Mouse (Mus musculus) urinary bladder, postnatal 25 days (tissue): ENCODE measurements at regions not wholly inside any gene's neighbourhood (a gene's known extent, or its start where the extent isn't known, plus 50 kb on each side); places are given as distances from the start of the nearest gene placed in this dataset.

Experiments used
- DNase-seq: peaks from one replicate; pipeline ENCODE4 v3.0.0; 2022; ENCODE audit warnings: low spot score

DNA sequence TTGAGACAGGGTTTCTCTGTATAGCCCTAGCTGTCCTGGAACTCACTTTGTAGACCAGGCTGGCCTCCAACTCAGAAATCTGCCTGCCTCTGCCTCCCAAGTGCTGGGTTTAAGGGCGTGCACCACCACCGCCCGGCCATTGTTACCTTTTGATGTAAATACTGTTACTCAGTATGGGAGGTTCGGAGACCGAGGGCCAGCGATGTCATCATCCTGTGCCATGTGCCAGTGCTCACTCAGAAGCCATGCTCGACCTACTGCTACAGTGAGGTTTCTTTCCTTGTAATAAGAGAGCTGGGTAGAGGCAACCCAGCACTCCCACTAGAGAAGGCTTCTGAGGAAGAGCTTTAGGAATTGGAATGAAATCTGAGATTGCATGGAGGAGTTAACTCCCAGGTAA lies 191.6 kb upstream of the Tgfbr2 start:
- DNase-seq: no peak

DNA sequence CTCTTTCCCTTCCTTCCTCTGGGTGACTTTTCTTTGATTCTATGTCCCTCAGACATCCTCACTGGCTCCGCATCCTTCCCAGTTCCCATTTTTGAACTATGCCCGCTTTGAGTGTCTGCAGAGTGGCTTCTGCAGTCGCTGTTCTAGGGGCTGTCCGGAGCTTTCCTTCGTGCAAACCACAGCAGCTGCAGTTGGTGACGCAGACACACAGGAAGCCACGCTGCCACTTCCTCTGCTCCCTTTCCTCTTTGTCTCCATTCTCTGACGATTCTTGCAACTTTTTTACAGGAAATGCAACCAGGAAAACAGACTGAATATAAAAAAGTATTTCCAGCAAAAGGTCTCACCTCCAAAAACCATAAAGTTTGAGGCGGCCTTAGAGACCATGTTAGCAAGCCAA lies 191.0 kb upstream of the Tgfbr2 start:
- no peak for DNase-seq

DNA sequence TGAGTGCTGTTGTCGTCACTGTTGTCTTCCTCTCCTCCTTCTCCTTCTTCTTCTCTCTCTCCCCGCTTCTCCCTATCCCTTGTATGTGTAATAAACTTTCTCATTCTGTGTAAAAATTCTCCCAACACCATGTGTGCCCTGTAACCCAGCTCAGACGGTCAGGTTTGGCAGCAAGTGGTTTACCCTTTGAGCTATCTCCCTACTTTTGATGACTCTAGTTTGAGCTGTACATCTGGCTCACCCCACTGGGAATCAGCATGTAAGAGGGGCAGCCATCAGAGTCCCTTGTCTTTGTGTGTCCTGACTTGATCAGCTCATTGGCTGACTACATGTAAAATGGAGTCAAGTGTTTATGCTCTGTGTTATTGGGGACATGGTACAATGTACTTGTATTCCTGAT lies 190.5 kb upstream of the Tgfbr2 start:
- DNase-seq: no peak

DNA sequence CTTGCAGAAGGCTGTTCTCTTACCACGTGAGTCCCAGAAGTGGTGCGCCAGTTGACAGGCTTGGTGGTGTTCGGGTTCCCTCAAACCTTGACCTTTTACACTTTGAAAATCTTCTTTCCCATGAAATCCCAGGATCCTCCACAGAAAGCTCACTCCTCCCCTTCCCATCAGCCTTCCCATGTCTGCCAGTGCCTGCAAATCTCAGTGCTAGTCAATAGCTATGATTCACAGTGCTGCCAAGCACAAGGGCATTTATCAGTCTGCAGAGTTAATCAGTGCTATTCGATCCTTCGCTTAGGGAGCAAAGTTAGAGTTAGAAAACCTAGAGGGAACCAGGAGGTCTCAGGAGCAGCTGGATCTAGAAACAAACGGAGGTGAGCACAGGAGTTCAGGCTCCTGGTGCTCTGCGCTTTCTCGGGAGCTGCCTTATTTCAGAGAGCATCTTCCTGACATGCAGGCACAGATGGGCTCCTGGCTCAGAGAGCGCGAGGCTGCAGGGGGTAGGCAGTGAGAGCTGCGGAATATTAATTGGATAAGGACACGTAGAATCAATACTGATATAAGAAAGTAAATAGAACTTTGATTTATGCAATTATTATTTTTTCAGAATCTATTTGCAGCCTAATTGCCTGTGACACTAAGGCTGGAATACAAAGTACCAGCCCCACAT lies 190.0 kb upstream of the Tgfbr2 start:
- DNase-seq: no peak

DNA sequence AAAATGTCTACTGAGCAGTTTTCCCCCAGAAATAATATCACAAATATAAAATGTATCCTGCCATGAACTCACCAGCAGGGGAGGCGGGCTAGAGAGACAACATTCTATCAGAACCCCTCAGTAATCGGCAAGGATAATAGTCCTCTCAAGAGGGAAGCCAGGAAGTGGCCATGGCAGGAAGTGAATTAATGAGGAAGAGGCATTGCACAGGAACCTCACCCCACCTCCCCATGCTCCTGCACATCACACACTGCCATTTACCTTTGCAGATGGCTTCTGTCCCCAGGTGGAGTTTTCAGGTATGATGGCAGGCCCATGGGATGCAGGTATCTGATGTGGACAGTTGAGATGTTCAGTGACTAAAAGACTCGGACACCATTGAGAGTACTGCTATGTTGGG lies 185.9 kb upstream of the Tgfbr2 start:
- no peak for DNase-seq

DNA sequence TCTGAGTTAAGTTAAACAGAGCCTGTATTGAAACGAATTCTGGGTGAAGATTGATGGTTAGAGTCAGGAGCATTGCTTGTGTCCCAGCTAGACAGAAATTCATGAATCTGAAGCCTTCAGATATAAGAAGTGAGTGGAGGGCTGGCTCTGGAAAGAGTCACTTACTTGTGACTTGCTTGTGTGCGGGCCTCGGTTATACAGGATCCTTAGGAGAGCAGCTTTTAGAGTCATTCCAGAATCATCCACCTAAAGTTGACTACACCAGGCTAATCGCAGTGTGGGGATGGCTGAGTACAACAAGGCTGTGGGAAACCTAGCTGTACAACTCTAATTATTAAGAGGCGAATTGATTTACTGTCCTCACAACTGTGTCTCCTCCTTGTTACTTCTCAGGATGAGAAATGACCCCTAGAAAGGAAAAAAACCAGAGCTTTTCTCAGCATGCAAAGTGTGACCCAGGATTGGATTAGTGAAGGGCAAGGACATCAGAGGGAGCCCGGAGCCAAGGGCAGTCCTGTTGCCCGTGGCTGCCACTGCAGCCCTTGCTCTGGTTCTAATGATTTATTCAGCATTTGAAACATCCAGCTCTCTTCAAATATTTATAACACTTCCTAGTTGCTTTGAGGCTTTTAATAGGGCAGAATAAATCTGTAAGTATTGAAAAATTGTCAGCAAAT lies 179.0 kb upstream of the Tgfbr2 start:
- DNase-seq: no peak

DNA sequence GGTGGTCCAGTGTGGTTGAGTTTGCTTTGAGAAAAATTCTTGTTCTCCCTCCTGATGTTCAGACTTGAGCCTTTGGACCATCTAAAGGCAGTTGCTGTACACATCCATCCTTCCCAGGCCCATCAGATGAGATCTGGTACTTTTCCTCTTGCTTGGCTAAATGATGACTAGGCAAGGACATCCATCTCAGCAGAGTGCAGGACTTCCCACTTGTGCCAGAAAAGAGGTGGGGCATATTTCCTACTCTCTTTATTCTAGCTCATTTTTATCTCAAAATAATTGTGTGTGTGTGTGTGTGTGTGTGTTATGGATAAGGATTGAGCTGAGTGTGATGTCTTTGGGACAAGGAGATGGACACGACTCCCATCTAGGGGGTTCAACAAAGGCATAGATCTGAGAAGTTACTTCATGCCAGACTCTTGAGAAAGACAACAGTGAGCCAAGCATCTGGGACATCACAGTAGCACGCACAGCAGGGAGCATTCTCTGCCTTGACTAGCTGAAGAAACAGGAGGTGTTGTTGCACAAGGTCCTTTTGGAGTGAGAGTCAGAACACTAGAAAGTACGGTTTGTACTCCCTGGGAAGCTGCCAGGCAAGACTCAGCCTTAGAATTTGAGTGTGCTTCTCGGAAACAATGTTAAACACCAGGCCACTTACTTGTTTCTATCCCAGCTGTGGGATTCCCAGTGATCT lies 177.8 kb upstream of the Tgfbr2 start:
- peak; percentile 29 for DNase-seq

DNA sequence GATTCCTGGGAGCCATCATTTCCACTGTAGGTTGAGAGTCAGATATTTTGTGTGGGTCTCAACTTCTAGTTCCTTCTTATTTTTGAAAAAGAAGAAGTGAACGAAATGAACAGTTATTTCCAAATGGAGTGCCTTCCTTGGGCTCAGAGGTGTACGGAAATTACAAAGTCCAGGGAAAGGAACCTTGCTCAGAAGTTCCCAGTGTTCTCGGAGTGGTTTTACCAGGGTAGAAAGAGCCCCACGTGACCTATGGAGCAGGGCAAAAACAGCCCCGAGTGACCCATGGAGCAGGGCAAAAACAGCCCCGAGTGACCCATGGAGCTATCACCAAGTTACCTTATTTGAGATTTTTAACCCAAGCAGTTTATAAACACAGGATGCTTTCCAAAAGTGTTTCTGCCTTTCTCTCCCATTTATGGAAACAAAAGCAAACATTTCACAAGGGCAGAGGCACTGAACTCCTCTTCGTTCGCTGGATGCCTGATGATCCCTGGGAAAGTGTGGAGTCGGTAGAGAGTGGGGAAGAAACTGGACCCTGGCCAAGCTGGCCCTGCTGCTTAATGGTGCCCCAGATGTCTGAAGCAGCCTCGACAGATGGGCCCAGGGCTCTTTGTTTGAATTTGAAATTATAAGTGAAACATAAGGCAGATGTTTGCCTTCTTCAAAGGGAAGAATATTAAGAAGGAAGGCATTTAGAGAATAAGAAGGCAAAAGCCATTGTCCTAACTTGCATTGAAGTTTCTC lies 175.8 kb upstream of the Tgfbr2 start:
- no peak for DNase-seq

DNA sequence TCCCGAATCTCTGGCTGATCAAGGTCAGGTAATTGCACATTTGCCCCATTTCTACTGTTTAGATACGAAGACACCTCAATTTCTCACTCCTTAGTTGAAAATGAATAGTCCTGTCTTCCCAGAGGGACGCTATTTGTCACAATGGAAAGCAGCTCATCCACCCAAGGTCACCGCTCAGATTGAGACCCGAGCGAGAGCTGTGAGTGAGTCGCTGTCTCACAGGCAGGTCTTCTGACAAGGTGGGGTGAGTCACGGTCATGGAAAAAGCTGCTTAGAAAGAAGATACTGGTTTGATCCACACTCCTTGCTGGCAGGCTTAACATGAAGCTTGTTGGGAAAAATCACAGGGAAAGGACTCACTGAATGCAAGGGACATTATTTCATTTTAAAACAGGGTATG lies 171.9 kb upstream of the Tgfbr2 start:
- no peak for DNase-seq

DNA sequence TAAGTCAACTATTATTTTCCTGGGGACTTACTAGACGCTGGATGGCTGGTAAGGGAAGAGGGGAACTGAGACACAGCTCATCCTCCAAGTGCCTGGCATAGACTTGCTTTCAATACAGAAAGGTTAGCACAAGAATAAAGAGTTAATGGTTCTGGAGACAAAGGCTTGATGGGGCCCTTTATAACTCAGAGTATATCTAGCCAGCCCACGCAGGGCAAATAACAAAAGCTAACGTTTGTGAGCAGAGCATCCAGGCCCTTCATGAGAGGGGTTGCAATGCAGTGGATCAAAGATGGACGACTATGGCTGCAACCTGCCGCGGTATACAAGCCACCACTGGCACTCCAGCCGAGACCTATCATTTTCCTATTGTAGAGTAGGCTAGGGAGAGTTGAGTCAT lies 171.3 kb upstream of the Tgfbr2 start:
- no peak for DNase-seq

DNA sequence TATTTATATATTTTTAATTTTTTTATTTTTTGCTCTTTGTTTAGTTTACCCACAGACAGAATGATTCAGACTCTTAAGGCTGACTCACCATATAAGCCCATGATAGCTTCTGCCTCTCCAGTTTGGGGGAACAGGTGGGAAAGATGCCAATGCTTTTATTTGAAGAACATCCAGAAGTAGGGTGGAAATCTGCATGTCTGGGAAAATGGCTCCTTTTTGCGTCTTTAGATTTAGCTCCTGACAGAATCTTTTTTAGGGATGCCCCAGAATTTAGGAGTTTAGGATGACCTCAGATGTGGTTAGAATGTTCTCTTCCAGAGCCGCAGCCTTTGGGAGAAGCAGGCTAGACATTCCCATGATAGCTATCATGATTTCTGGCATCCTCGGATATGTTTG lies 167.9 kb upstream of the Tgfbr2 start:
- DNase-seq: no peak

DNA sequence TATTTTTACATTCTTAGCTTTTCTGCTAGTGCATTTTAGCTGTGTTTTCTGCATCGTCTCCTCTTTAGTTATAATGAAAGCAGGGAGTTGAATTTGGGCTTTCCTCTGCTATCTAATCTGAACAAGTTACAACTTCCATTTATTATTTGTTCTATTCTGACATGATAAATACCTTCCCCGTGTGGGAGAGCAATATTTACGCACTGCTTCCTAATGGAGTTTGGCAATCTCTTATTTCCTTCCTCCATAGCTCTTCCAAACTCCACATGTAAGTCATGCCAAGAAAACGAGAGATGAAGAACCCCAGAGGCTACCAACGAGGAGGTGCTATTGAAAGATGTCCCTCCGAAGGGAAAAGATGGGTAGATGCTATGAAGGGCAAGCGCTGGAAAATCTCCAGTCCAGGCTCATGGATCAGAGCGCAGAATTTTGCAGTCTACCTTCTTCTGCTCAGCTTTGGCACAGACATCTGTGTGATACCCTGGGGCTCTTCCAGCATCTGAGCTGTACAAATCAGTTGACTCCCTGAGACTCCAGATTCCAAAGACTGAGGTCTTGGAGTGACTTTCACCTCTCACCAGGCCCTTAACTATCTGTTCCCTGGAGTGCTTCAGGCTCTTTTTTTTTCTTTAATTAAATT lies 167.4 kb upstream of the Tgfbr2 start:
- no peak for DNase-seq

DNA sequence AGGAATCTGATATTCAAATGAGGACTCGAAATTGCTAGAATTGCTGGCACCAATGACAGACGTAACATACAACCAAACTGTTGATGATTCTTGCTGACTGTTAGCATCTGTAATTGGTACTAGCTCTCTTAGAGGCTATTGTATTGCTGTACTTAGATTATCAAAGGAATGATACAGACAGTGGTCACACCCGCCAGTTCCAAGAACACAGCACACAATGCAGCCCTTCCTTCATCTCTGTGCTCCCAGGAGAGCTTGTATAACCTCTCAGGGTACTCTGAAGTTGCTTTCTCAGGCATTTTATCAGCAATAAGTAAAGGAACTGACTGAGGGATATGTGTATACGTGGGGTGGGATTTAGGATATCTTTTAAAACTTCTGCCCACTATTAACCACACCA lies 166.8 kb upstream of the Tgfbr2 start:
- DNase-seq: no peak

DNA sequence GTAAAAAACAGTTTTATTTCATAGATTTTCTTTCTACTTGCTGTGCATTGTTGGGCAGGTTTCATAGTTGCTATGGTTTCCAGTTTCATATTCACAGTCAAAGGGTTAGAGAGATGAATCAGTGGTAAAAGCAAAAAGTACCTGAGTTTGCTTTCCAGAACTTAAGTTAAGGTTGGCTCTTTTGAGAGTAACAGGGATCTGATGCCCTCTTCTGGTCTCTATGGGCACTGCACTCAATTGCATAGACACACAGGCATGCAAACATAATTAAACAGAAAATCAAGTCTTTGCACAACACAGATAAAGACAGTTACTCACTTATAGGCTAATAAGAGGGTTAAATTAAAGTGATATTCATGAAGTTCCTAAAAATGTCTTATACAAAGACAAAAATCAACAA lies 165.8 kb upstream of the Tgfbr2 start:
- no peak for DNase-seq

DNA sequence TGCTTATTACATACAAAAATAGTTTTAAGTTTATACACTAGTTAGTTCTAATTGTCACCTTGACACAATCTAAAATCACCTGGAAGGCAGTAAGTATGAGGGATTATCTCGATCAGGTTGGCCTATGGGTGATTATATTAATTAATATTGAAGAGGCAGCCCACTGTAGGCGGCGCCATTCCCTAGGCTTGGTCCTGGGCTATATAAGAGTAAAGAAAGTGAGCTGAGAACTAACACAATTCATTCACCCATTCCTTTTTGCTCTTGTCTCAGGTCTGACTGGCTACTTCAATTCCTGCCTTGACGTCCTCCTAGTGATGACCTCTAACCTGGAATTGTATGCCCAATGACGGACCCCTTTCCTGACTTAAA lies 163.6 kb upstream of the Tgfbr2 start:
- no peak for DNase-seq

DNA sequence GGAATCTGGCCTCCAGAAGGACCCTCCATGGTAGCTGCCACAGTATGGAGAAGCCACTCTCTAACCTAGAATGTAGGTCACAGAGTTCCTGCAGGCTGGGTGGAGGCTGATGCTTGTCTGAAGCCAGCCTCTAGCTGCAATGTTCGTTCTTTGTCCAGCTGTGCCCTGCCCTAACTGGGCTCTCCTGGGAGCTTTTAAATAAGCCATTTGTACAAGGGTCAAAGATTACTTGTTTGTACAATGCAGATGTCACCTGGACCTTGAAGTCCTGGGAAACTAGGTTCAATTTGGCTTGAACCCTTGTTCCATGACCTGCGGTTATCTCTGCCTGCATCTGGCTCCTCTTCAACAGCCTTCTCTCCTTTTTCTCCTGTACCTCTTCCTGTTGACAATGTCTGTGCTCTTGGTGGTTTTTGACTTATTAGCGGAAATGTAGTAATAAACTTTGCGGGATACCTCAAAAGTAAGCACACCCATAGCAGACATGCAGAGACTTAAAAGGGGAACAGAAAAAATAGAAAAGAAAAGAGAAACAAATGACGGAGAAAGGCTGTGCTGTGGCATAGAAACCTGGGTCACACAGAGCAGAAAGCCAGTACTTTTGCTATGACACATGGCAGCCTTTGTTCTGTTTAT lies 163.1 kb upstream of the Tgfbr2 start:
- DNase-seq: no peak

DNA sequence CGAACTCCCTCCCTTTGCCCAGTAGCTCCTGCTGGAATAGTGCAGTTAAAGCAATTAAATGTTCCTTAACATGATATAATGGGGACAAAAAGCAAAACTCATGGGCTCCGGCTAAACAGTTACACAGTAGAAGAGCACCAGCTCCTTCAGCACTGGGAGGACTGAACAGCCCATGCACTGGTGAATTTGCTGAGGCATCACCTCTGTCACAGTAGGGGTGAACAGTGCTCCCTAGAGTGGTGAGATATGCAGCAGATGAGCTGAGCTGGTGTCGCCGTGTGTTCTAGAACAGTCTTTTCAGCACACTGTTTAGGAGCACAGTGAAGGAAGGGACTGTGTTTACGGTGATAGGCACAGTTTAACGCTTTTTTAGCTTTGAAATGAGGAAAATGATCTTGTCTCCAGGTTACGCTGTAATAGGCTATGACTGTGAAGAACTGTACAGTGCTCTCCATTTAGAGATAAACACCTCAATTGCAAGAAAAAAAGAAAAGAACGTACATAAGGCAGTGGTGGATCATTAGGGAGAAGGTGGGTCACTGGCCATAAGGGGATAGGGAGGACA lies 162.4 kb upstream of the Tgfbr2 start:
- DNase-seq: no peak

DNA sequence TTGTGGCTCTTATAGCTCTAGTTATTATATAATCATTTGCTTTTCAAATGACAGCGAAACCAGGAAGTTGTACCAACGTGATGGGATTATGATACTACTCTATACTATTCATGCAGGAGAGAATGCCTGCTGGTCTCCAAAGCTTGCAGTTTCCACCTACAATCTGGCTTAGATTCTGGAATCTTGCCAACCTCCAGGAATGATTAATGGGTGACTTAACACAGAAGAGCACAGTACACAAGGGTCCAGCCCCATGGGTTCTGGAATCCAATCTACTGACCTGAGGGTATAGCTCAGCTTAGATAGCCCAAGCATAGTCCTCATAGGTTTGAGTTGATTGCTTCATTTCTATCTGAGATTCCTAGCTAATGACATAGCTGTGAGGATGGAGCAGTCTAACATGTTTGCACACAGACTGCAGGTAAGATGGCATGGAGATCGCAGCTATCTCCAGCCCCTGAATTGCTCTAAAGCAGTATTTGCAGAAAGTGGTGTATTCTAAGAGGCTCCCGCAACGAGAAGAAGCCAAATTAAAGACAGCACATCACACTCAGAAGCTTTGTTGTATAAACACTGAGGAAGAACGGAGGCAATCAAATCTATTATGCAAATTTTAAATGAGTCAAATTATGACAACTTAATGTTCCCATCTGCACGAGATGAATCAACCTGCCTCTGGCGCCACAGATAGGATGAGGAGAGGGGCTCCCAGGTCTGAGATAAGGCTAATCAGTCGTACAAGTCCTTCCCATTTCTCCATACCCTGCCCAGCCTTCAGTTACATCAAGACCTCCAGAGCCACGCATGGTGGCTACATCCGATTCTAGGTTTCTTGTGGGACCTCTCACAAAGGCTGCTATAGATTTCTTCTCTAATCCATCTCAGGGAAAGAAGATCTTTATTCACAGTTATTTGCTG lies 160.7 kb upstream of the Tgfbr2 start:
- DNase-seq: no peak

DNA sequence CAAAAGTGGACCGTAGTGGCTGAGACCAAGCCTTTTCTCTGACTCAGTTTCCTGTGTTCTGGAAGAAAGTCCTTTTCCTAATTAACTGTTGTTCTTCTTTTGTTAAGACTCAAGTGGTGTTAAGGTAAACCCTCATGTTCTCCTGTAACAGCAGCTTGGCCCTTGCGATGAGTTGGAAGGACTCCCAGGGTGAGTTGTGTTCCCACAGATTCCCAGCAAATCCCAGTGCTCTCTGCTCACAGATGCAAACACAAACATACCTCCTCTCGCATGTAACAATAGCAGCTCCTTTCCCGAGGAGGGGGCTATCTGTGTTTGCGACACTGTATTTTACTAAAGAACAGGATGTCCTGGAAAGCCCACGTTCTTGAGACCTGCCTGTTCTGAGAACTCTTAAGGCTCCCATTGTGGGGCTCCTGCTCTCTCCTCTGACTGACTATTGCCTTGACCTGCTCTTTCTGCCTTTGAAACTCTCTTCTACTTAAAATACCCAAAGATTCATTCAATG lies 158.8 kb upstream of the Tgfbr2 start:
- DNase-seq: no peak

DNA sequence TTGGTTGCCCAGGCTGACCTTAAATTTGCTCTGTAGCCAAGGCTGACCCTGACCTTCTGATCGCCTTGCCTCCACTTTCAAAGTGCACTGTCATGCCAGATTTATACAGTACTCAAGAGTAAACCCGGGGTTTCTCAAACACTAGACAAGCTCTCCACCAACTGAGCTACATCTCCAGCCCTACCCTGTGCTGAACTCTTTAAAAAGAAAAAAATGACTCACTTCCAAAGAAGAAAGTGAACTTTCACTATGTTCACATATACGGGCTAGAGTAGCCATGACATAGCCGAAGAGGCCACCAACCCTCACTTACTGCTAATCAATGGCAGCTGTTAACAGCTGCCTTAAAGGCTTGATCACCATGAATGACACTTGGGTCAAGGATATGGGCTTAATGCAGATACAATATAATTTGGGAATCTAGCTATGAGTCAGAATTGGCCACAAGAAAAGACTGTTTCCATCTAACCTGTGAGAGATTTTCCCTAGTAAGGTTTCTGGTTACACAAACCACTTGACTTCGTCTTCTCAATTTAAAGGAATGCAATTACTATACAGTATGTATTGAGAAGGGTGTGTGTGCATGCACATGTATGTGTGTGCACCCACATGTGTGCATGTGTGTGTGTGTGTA lies 157.4 kb upstream of the Tgfbr2 start:
- DNase-seq: no peak
